Mouse (Mus musculus): ENCODE measurements around the gene Slc25a33. TPM values are rescaled to one million over a fixed set of nuclear protein-coding genes. Genes with fewer than 3 reads are reported as not detected.
A peak's percentile ranks its signal among the peaks of the same experiment; 100 is the strongest.

Gene Slc25a33
- polyA plus RNA-seq, 1 experiment, result 77.0 TPM

GRCm38 (mm10) chr4:149749003-149749662, 24.9 kb downstream of the Slc25a33 start:
- no peak for DNase-seq
- Histone ChIP-seq H3K27ac (ENCODE audit: insufficient read depth, low read length) (no peak overlapping the region), H3K27me3 (ENCODE audit: control insufficient read depth, insufficient read depth, low read length) (no peaks in the 10 kb centered on the region), H3K4me1 (ENCODE audit: control insufficient read depth, insufficient read depth, low read length) (no peaks in the 10 kb centered on the region), H3K4me3 (replicated peaks; ENCODE audit: insufficient read depth, low read depth, low read length) (no peak overlapping the region)
- 88% methylated on average over 18 of the region's 18 CpGs for WGBS
- TF ChIP-seq CTCF (IDR thresholded peaks at IDR 0.05; ENCODE audit: borderline replicate concordance, insufficient read depth, low read depth, low read length) (no peak), POLR2A (IDR thresholded peaks at IDR 0.05; ENCODE audit: borderline replicate concordance, insufficient read depth, low read length) (no peak)

GRCm38 (mm10) chr4:149744119-149744518, 30.0 kb downstream of the Slc25a33 start:
- H3K4me1 ChIP-seq (ENCODE audit: control insufficient read depth, insufficient read depth, low read length), result no peaks in the 10 kb centered on the region
- no peaks in the 10 kb centered on the region for H3K27me3 ChIP-seq (ENCODE audit: control insufficient read depth, insufficient read depth, low read length)
- WGBS, result 83% methylated on average over 7 of the region's 7 CpGs
- DNase-seq, result no peak
- no peak overlapping the region for H3K4me3 ChIP-seq (replicated peaks; ENCODE audit: insufficient read depth, low read depth, low read length)
- no peak overlapping the region for H3K27ac ChIP-seq (ENCODE audit: insufficient read depth, low read length)
- TF ChIP-seq POLR2A (IDR thresholded peaks at IDR 0.05; ENCODE audit: borderline replicate concordance, insufficient read depth, low read length), result no peak
- TF ChIP-seq CTCF (IDR thresholded peaks at IDR 0.05; ENCODE audit: borderline replicate concordance, insufficient read depth, low read depth, low read length), result no peak

GRCm38 (mm10) chr4:149742011-149742530, 32.0 kb downstream of the Slc25a33 start:
- TF ChIP-seq CTCF (IDR thresholded peaks at IDR 0.05; ENCODE audit: borderline replicate concordance, insufficient read depth, low read depth, low read length), result no peak
- no peak for TF ChIP-seq POLR2A (IDR thresholded peaks at IDR 0.05; ENCODE audit: borderline replicate concordance, insufficient read depth, low read length)
- Histone ChIP-seq H3K27me3 (ENCODE audit: control insufficient read depth, insufficient read depth, low read length) (no peaks in the 10 kb centered on the region), H3K4me1 (ENCODE audit: control insufficient read depth, insufficient read depth, low read length) (no peaks in the 10 kb centered on the region), H3K4me3 (replicated peaks; ENCODE audit: insufficient read depth, low read depth, low read length) (no peak overlapping the region), H3K27ac (ENCODE audit: insufficient read depth, low read length) (no peak overlapping the region)
- DNase-seq, result no peak
- 96% methylated on average over 14 of the region's 14 CpGs for WGBS

GRCm38 (mm10) chr4:149740301-149740700, 33.8 kb downstream of the Slc25a33 start:
- no peaks in the 10 kb centered on the region for H3K27me3 ChIP-seq (ENCODE audit: control insufficient read depth, insufficient read depth, low read length)
- 90% methylated on average over 7 of the region's 7 CpGs for WGBS
- H3K4me1 ChIP-seq (ENCODE audit: control insufficient read depth, insufficient read depth, low read length), result peaks cover 5% of the 10 kb centered on the region; the same call in 1 of the 2 replicates
- no peak overlapping the region for H3K4me3 ChIP-seq (replicated peaks; ENCODE audit: insufficient read depth, low read depth, low read length)
- no peak for DNase-seq
- TF ChIP-seq POLR2A (IDR thresholded peaks at IDR 0.05; ENCODE audit: borderline replicate concordance, insufficient read depth, low read length) (no peak), CTCF (IDR thresholded peaks at IDR 0.05; ENCODE audit: borderline replicate concordance, insufficient read depth, low read depth, low read length) (no peak)
- H3K27ac ChIP-seq (ENCODE audit: insufficient read depth, low read length), result no peak overlapping the region

- Histone ChIP-seq H3K4me1 (ENCODE audit: control insufficient read depth, insufficient read depth, low read length) (peaks cover 12% of the 10 kb centered on the region), H3K4me3 (replicated peaks; ENCODE audit: insufficient read depth, low read depth, low read length) (no peak overlapping the region), H3K27ac (ENCODE audit: insufficient read depth, low read length) (no peak overlapping the region), H3K27me3 (ENCODE audit: control insufficient read depth, insufficient read depth, low read length) (no peaks in the 10 kb centered on the region)
- DNase-seq, result no peak
- TF ChIP-seq POLR2A (IDR thresholded peaks at IDR 0.05; ENCODE audit: borderline replicate concordance, insufficient read depth, low read length) (no peak), CTCF (IDR thresholded peaks at IDR 0.05; ENCODE audit: borderline replicate concordance, insufficient read depth, low read depth, low read length) (no peak)
- WGBS, result 72% methylated on average over 5 of the region's 5 CpGs
Observed at GRCm38 (mm10) chr4:149739478-149739877, 34.6 kb downstream of the Slc25a33 start.

GRCm38 (mm10) chr4:149737383-149738324, 36.4 kb downstream of the Slc25a33 start, which contains the start of gene Tmem201:
Gene Tmem201 (minus strand): TSS chr4:149738044.
- under 1% methylated on average over 97 of the region's 97 CpGs for WGBS
- H3K27me3 ChIP-seq (ENCODE audit: control insufficient read depth, insufficient read depth, low read length), result no peaks in the 10 kb centered on the region

GRCm38 (mm10) chr4:149736581-149736980, 37.5 kb downstream of the Slc25a33 start:
- DNase-seq, result peak; percentile 94 to 98
- peak overlapping the region; percentile 99 for H3K27ac ChIP-seq (ENCODE audit: insufficient read depth, low read length)

More at GRCm38 (mm10) chr4:149737383-149738324, 36.4 kb downstream of the Slc25a33 start, which contains the start of gene Tmem201:
- peaks cover 30% of the 10 kb centered on the region for H3K4me1 ChIP-seq (ENCODE audit: control insufficient read depth, insufficient read depth, low read length)
- TF ChIP-seq CTCF (IDR thresholded peaks at IDR 0.05; ENCODE audit: borderline replicate concordance, insufficient read depth, low read depth, low read length), result peak; percentile 76
- peak; percentile 51; the same call in 1 of the 2 replicates for TF ChIP-seq POLR2A (IDR thresholded peaks at IDR 0.05; ENCODE audit: borderline replicate concordance, insufficient read depth, low read length)
- DNase-seq, result peak; percentile 95 to 97
- peak within 1 kb of the TSS; percentile 75 for H3K4me3 ChIP-seq (replicated peaks; ENCODE audit: insufficient read depth, low read depth, low read length)
- H3K27ac ChIP-seq (ENCODE audit: insufficient read depth, low read length), result peak within 1 kb of the TSS; percentile 88

More at GRCm38 (mm10) chr4:149736581-149736980, 37.5 kb downstream of the Slc25a33 start:
- H3K27me3 ChIP-seq (ENCODE audit: control insufficient read depth, insufficient read depth, low read length), result no peaks in the 10 kb centered on the region
- WGBS, result 4% methylated on average over 4 of the region's 4 CpGs
- H3K4me3 ChIP-seq (replicated peaks; ENCODE audit: insufficient read depth, low read depth, low read length), result peak overlapping the region; percentile 75
- H3K4me1 ChIP-seq (ENCODE audit: control insufficient read depth, insufficient read depth, low read length), result peaks cover 41% of the 10 kb centered on the region
- TF ChIP-seq POLR2A (IDR thresholded peaks at IDR 0.05; ENCODE audit: borderline replicate concordance, insufficient read depth, low read length) (peak; percentile 15; the same call in 1 of the 2 replicates), CTCF (IDR thresholded peaks at IDR 0.05; ENCODE audit: borderline replicate concordance, insufficient read depth, low read depth, low read length) (no peak)

All from cerebellum, adult 2 months (tissue).